Mouse (Mus musculus) lung, postnatal 0 days (tissue): ENCODE results near the gene Gm10717.
"Not testable (repeated sequence)": the region's sequence is repeated elsewhere in the genome, so short reads cannot be mapped to it uniquely, and the experiment has no call there.

Experiments
- CTCF ChIP-seq: IDR thresholded peaks from 2 replicates; pipeline ENCODE4 v1.5.1; 2016; ENCODE audit warnings: antibody characterized with exemption, mild to moderate bottlenecking
- EP300 ChIP-seq: IDR thresholded peaks from 2 replicates; pipeline ENCODE4 v1.6.1; 2016; ENCODE audit warnings: antibody characterized with exemption, mild to moderate bottlenecking, control low read depth

GRCm38 (mm10) chr9:3030677-3031318 lies 5.6 kb downstream of the Gm10717 start:
- not testable (repeated sequence) for TF ChIP-seq CTCF, EP300
